Mouse (Mus musculus): ENCODE results near the gene Ube2cbp. TPM values are rescaled to one million over a fixed set of nuclear protein-coding genes. Genes with fewer than 3 reads are reported as not detected.

Ube2cbp gene
- polyA plus RNA-seq, 1 experiment from 2014 or later: 4.7 TPM

DNA sequence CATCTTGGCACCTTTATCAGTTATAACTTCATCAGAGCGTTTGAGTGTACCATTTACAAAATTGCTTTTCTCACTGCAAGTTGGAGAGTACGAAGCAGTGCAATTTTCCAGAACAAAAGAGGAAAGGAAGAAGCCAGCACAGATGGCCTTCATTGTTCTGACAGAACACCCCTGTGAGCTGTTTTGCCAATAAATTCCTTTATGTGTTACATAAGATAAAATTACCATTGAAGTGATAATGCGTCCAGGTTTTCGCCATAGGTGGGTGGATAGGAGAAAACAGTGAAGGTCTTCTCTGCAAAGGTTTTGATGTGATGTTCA, 183.6 kb downstream of the Ube2cbp start:
- 36% methylated on average over 4 of the region's 4 CpGs for WGBS

DNA sequence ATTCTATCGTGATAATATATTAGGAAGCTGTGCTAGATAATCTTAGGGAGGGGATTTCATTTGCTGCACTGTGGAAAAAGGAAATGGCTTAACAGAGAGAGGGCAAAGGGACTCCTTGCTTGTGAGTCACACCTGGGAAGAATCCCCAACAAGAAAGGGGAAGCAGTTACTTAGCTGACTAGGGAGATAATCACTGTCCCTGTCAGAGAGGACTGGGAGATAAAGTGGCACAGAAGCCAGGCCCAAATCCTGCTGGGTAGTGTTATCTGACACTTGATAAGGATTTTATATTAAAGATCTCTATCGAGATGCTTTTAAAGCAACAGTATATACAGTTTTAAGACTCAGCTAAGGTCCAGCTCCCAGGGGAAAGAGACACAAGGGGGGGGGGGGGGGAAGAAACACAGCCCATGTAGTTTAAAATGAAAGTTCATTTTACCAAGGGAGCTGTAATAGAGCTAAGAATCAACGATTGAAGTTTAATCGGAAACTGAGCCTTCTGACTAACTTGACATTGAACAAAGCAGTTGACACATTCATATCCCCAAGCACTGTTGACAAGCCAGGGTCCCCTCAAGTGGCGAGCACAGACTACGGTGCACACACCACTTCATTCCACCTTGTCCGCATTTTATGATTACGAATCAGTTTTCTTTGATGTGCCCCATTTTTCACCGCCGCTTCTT, 184.1 kb downstream of the Ube2cbp start:
- H3K27ac ChIP-seq (replicated peaks): 0 out of 2 replicates have a peak overlapping the region, but pooled peaks have one; percentile 7
- no peak overlapping the region for H3K9ac ChIP-seq
- H3K4me3 ChIP-seq: no peak overlapping the region
- 33% methylated on average over 10 of the region's 10 CpGs for WGBS
- H3K9me3 ChIP-seq: peaks cover 12% of the 10 kb centered on the region
- H3K4me1 ChIP-seq: peaks cover 30% of the 10 kb centered on the region
- no peaks in the 10 kb centered on the region for H3K27me3 ChIP-seq (replicated peaks)
- ATAC-seq (ENCODE audit: extremely low read depth, insufficient number of reproducible peaks, low FRiP score, low TSS enrichment): no peak
- H3K4me2 ChIP-seq: peak overlapping the region; percentile 34
- H3K36me3 ChIP-seq: no peaks in the 10 kb centered on the region

More for the DNA sequence above, 183.6 kb downstream of the Ube2cbp start:
- H3K27me3 ChIP-seq (replicated peaks): no peaks in the 10 kb centered on the region
- no peak overlapping the region for H3K9ac ChIP-seq
- no peak overlapping the region for H3K4me3 ChIP-seq
- peaks cover 30% of the 10 kb centered on the region for H3K4me1 ChIP-seq
- H3K4me2 ChIP-seq: peak overlapping the region; percentile 34
- peaks cover 15% of the 10 kb centered on the region for H3K9me3 ChIP-seq
- no peak for ATAC-seq (ENCODE audit: extremely low read depth, insufficient number of reproducible peaks, low FRiP score, low TSS enrichment)
- H3K36me3 ChIP-seq: no peaks in the 10 kb centered on the region
- 0 out of 2 replicates have a peak overlapping the region, but pooled peaks have one; percentile 7 for H3K27ac ChIP-seq (replicated peaks)

DNA sequence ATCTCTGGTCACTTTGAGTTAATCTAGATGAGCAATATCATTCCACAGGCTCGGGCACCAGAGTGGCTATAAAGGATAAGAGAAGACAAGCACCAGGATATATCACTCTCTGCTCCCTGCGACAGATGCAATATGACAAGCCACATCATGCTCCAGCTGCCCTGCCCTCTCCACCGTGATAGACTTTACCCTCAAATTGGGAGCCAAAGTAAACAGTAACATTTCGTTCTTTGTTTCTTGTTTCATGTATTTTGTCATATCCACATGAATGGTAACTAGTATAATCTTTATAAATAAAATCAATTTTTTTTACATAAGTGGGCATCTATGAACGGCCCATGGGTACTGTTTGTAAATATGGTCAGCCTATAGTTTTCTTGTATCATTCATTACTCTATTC, 195.2 kb downstream of the Ube2cbp start:
- Histone ChIP-seq H3K9me3 (no peaks in the 10 kb centered on the region), H3K36me3 (no peaks in the 10 kb centered on the region), H3K4me2 (no peak overlapping the region), H3K4me3 (no peak overlapping the region), H3K27ac (replicated peaks) (no peak overlapping the region), H3K9ac (no peak overlapping the region), H3K27me3 (replicated peaks) (no peaks in the 10 kb centered on the region), H3K4me1 (no peaks in the 10 kb centered on the region)
- ATAC-seq (ENCODE audit: extremely low read depth, insufficient number of reproducible peaks, low FRiP score, low TSS enrichment): no peak
- WGBS: 79% methylated on average over 5 of the region's 5 CpGs

DNA sequence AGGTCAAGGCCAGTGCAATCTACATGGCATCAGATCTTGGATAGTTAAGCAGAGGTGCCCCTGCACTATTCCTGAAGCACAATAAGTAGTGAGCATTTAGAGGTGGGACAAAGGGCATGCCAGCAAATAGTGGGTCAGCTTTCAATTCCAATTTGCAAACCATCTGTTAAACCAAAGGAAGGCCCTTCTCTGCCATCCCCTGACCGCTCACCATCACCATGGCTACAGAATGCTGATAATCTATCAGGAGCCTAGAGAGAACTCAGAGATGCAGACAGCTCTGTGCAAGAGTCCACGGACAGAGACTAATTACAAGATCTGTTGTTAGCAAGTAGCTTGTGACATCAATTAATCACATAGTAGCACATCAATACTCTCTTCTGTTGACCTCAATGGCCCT, 198.1 kb downstream of the Ube2cbp start:
- Histone ChIP-seq H3K4me2 (no peak overlapping the region), H3K9ac (no peak overlapping the region), H3K9me3 (no peaks in the 10 kb centered on the region), H3K4me3 (no peak overlapping the region), H3K27me3 (replicated peaks) (no peaks in the 10 kb centered on the region), H3K4me1 (no peaks in the 10 kb centered on the region), H3K27ac (replicated peaks) (no peak overlapping the region), H3K36me3 (no peaks in the 10 kb centered on the region)
- ATAC-seq (ENCODE audit: extremely low read depth, insufficient number of reproducible peaks, low FRiP score, low TSS enrichment): no peak
- WGBS: 24% methylated on average over 2 of the region's 2 CpGs

Other genes with a start within 250 kb of the Ube2cbp start
- 8.8 and 8.9 TPM in 2 replicates for gene Dop1a, start 2.2 kb upstream of the Ube2cbp start, polyA plus RNA-seq (2015; fragmentation: Nextera tagmentation; extraction: Ambion mirVana)
- gene Pgm3, start 106.9 kb upstream of the Ube2cbp start, polyA plus RNA-seq (2015; fragmentation: Nextera tagmentation; extraction: Ambion mirVana): 21.6 and 23.4 TPM in 2 replicates
- gene Rwdd2a, start 107.0 kb upstream of the Ube2cbp start, polyA plus RNA-seq (2015; fragmentation: Nextera tagmentation; extraction: Ambion mirVana): 3.9 and 4.1 TPM in 2 replicates
- 32.2 and 32.6 TPM in 2 replicates for gene Me1, start 231.0 kb upstream of the Ube2cbp start, polyA plus RNA-seq (2015; fragmentation: Nextera tagmentation; extraction: Ambion mirVana)

All from heart, embryonic 13.5 days (tissue).